Mouse (Mus musculus): ENCODE measurements at regions not wholly inside any gene's neighbourhood (a gene's known extent, or its start where the extent isn't known, plus 50 kb on each side); places are given as distances from the start of the nearest gene placed in this dataset.

DNA sequence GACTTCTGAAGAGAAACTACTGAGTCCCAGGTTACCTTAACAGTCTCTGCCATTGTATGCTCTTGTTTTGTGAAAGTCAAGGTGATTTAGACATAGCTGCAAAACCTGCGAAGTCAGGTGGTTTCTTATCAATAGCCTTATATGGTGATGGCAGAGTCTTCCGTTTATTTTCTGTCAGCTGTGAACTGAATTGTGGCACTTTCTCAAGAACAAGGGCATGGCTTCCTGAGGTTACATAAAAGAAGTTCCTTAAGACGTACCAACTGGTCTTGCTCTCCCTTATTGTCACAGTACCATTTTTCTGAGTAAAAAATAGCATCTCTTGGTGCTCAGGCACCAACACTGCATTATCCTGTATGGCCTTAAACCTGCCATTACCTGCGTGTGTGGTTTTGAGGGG is 959.6 kb downstream of the Gsdmc2 start:
- no peak for DNase-seq (ENCODE audit: low spot score)

DNA sequence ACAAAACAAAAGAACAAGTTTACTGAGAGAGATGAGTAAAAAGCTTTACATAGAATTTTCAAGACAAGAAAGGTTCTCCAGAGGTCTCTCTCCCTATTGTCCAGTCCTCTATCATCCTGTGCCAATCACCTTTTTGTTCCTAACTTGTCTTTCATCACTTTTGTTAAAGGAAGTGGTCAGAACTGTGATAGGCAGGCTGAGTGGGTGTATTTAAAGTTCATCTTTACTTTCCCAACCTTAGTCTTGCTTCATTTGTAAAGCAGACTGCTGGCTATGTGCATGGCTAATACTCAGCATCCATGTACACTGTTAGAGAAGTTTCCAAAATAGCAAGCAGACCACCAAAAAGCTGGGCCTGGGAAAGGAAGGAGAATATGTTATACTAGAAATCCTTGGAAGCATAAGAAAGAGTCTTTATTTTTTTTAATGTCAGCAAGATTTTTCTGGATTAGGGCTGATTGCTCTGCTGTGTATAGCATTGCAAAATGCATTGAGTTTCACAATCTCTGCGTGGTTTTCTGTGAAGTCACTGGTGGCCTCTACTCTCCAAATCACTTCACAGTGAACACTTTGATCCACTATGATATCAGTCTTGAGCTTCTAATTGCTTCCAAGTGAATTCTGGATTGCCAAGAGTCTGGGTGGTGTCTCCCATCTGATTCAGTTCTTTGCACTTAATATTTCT is 973.8 kb downstream of the Gsdmc2 start:
- no peak for DNase-seq (ENCODE audit: low spot score)

DNA sequence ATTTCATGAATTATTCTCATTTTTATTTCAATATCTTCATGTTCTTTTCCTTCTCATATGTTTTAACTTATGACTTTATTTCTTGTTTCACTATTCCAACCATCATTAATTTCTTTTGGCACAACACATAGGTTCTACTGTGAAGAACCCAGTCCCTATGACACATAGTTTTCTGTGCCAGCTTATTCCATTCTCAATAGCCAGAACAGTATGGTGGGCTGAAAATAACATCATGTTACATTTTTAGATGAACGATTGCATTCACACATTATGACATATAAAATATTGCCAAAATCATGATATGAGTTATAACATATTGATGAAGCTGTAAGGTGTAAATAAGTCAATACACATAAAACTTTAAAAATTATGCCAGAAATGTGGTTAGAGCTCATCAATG is 982.4 kb downstream of the Gsdmc2 start:
- no peak for DNase-seq (ENCODE audit: low spot score)

DNA sequence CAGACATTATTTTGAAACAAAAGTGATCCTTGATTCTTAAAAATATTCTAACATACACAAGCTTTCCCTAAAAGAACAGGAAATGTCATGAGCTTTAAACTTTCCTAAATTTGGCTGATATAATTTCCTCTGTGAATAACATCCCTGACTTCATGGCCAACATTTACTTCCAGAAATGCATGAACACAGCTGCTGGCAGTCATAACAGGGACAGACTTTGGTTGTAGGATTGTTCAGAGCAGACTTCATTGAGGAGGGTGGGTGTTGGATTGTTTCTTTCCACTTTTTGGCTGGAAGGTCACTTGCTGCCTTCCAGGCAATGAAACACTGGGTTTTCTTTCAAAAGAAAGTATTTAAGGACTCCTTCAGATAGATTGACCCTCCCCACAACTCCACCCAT is 983.6 kb downstream of the Gsdmc2 start:
- DNase-seq (ENCODE audit: low spot score) = no peak

DNA sequence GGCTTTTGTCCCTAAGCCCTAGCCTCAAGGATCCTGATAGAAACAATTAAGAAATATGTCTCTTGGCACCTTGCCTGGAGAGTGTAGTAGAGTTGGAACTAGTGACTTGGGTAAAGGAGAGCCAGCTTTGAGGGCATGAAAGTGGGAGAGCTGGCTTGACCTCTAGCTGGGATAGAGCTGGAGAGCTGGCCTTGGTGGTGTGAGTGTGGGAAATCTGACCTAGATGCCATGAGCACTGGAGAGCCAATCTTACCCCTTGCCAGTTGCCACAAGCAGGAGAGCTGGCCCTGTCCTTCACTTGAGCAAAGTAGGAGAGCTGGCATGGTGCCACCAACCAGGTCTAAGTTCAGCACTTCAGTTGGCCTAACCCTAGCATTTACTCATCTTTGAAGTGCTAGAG is 995.7 kb downstream of the Gsdmc2 start:
- DNase-seq (ENCODE audit: low spot score) = no peak

DNA sequence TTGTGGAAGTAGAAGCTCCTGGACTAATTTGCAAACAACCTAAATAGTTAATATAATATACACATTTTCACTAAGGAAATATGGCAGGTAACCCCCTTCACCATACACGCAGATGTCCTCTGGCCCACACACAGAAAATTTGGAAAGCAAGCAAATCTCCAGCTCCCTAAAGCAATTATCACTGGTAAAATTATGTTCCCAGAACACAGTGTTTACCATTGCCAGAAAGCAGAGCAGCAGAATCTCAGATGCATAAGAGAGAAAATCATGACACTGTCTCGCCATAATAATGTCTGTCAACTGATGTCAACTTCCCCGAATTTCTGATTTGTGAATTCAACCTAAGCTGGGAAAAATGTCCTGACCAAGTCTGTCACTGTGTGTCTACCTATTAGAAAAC is 999.1 kb downstream of the Gsdmc2 start:
- DNase-seq (ENCODE audit: low spot score) = no peak

DNA sequence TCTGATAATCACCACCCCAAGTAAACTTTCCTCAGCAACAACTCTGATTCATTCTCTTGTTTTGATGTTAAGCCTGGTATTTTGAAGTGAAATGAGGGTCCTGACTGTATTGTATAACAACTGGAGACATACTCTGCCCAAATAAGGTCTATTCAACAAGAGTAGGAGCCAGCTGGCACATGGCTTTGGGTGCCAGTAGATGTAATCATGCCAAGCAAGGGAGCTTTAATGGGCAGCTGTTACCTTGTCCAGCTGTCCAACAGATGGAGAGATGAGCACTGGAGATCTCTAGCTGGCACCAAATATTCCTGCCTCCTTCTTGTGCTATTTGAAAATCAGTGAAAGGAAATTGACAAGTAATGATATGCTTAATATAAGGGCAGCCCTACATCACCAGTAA is 1019.4 kb downstream of the Gsdmc2 start:
- DNase-seq (ENCODE audit: low spot score) = no peak

DNA sequence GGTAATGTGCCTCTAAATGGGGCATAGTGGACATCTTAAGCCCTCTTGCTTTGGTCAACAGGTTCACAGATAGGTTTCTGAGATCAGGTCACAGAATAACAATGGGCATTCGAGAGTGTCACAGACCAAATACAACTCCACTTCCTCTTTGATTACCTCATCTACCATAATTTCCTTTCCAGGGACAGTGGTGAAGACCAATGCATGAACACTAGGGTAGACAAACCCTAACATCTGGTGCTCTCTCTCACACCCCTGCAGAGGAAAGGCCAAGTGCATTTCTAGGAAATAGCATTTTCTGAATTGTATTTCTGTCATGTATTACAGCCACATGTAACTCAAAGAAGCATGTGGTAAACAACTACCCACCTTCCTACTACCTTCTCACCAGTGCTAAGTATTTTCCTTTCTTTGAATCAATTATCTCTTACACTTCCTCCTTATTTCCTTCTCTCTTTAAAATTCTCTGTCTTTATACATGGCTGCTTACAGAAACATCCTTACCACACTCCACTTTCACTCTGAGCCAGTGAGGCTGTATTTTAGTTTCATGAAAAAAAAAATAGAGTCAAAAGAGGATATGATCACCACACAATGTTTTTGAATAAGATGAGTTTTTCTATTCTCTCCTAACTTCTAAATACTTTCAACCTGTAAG is 1021.0 kb downstream of the Gsdmc2 start:
- no peak for DNase-seq (ENCODE audit: low spot score)

DNA sequence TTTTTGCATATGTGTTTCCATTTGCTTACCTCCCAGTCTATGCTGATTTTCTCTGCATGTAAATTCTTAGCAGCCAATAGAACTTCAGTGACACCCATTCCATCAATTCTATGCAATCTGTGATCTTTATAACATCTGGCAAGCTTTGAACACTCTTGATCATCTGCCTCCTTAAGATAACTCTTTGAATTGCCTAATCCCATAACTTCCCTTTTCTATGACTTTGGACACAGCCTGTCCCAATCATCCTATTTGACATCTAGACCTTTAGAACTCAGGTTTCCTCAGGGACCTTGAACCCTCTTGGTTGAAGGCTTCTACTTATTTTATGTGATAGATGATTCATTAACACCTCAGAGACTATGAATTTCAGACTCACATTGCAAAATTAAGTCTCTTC is 1022.7 kb downstream of the Gsdmc2 start:
- no peak for DNase-seq (ENCODE audit: low spot score)

DNA sequence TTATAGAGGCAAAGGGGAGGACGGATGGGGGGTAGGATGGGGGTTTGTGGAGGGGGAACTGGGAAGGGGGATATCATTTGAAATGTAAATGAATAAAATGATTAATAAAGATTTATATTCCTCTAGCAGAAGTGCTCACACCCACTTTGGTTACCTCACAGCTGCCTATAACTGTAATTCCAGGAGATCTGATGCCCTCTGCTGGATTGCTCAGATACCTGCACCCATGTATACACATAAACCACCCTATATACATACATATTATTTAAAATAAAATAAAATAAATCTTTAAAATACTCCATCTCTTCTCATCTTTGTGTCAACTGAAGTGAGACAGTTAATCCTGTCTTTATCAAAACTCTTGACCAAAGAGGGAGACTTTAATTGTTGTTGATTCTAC is 1031.9 kb downstream of the Gsdmc2 start:
- DNase-seq (ENCODE audit: low spot score) = no peak

DNA sequence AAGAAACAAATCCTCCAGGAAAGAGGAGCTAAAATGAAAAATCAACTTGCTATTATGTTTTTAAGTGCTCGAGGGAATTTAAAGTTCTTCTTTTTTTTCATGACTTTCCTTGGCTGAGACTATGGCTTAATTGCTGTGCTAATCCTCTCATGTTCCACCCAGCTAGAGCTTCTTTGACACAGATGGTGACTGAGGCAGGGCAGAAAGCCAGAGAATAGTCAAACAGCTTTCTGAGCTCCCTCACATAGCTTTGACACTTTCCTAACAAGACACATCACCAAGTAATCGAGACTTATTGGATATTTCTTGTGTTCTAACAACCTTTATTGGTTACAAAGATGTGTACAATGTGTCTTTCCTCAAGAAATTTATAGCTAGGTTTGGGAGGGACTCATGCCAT is 1033.0 kb downstream of the Gsdmc2 start:
- no peak for DNase-seq (ENCODE audit: low spot score)

DNA sequence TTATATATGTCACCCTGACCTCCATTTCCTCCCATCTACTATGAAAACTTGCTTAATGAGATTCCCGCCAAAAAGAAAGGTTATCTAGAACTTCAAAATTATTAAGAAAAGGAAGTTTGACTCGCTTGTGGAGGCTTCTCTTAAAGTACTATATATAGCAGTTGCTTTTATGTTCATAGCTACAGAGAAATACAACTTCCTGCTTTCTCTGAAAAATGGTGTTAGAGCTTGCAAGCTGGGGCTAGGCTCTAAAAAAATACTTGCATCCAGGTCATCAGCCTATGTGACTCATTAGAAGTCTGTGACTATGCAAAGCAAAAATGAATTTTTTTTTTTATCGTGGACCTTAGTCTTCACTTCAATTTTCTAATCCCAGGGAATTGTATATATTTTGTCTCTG is 1035.7 kb downstream of the Gsdmc2 start:
- no peak for DNase-seq (ENCODE audit: low spot score)

DNA sequence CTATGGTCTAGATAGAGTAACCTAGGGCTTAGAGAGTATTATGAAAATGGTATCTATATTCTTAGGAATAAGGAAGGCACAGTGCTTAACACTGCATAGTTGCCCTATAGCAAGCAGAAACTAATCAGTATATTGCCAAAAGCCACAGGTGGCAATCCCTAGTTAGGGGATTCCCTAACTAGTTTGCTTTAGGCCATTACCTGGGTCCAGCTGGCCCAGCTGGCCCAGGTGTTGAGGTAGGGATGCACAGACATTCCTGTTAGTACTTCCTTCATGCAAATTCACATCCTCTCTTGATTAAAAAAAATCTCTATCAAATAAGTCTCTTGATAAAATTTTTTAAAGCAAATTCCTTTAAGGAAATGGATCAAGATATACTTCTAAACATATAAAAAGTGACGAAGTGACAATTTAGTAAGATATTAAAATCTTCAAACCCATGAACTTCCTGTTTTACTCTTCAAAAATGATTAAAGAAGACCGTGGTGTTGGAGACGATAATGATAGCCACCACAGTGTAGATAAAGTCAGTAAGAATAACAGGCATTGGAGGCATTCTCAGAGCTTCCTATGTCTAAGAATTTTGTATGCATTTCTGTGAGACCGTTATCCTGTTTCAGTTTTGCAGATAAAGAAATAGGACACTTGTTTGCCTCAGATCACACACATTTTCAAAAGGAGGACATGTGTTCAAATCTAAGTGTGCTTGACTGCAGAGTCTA is 1036.7 kb downstream of the Gsdmc2 start:
- no peak for DNase-seq (ENCODE audit: low spot score)

DNA sequence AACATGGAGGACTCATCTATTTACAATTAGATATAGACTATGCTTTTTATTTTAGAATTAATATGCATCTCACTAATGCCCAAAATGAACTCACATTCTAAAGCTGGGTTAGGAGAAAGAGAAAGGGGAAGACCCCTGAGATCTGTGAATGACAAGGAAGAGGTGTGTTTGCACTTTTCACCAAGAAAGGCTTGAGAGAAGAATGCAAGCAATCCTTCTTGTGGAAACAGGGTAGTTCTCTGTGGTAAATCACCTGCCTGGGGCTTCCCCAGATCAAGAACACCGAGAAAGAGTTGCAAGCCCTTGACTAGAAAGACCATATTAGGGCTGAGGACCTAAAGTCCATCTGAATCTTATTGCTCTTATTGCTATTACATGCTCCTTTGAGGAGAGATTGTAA is 1037.6 kb downstream of the Gsdmc2 start:
- DNase-seq (ENCODE audit: low spot score) = no peak

DNA sequence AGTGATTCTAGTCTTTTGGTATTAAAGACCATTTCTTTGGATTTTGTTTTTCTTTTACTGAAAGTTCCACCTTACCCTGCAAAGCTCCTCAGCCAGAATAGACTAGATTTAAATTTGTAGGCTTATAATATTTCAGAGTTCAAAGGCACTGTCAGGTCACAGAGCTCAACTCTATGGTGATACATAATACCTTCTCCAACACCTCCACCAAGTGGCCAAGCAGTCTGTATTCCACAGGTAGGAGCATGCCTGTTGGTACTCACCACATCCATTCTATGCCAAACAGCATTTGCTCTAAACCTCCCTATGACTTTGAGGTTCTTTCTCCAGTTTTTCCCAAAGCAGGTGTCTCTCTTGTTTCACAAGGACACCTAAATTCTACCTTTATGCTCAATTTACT is 1042.2 kb downstream of the Gsdmc2 start:
- DNase-seq (ENCODE audit: low spot score) = no peak

DNA sequence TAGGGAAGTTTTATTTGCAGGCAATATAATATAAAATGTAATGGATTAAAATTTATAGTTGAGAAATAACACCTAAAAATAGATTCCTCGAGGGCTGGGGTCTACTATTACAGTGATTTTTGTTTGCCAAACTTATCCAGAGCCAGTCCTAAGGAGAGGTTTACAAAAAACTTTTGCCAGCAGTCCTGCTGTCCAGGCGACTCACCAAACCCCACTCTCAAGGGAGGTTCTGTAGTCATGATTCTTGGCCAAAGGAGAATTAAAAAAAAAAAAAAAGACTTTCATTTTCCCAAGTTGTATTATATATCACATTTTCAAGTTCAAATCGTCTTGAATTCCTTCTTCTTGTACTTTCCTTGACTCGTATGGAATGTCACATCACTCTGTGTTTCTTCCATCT is 1046.2 kb downstream of the Gsdmc2 start:
- DNase-seq (ENCODE audit: low spot score) = no peak

DNA sequence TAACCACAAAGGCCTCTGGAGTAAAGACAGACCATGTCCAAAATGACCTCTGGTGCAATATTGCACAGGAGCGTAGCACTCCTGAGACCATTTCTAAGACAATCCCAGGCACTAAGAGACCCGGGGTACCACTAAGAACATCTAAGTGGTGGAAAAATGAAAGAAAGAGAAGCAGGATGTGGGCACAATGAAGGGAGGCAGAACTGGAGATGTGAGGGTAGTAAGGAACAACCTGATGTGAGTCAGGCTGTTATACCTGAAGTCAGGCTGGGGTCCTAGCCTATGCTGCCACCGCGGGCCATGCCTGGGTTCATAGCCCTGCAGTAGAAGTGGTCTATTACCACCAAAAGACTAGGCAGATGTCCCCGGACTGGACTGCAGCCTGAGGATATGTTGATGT is 1051.4 kb downstream of the Gsdmc2 start:
- DNase-seq (ENCODE audit: low spot score) = no peak

DNA sequence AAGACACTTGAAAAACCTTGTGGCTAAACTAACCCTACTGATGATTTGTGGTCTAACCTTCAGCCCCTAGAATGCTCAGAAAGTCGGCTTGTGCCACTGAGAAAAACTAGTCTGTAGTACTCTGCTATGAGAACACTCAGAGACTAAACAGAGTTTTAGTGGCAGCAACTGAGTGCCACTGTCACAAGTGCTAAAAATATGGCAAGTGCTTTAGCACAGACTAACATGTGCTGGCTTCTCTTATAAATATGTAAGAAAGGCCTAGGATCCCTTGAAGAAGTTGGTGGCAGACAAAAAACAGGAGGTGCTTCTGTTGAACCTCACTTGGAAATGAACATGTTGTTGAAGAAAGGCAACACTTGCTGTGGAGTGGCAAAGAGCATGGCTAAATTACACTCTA is 1052.9 kb downstream of the Gsdmc2 start:
- DNase-seq (ENCODE audit: low spot score) = no peak

DNA sequence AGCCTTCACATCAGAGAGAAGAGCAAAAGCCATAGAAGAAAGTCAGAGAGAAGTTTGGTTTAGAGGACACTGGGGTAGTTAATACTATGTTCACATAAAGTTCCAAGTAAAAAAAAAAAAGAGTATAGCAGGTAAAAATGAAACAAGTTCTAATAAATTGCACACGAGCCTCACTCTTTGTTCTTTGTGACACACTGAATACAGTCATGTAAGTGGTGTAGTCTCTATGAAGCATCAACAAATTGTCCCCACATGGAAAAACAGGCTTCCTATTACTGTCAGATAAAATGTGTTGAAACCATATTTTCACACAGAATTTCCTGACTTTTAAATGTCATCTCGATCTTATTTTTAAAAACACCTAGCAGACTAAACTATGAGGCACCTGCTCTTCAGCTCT is 1057.2 kb downstream of the Gsdmc2 start:
- DNase-seq (ENCODE audit: low spot score) = no peak

DNA sequence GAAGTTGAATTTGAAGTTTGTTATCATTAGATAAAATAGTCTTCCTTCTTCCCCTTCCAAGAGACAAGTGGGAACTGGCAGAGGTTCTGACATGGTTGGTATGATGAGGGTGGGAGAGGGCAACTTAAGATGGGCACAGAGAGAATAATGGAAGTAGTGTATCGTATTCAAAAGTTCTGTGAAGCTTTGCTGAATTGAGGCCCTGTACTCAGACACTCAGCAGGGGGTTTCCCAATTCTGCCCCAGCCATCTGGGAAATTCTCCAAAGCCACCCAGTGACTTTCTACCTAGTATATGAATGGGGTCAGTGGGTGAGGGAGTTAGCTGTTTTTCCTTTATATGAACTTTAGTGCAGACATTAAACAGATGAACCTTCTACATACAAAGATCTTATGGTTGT is 1058.7 kb downstream of the Gsdmc2 start:
- DNase-seq (ENCODE audit: low spot score) = no peak

DNA sequence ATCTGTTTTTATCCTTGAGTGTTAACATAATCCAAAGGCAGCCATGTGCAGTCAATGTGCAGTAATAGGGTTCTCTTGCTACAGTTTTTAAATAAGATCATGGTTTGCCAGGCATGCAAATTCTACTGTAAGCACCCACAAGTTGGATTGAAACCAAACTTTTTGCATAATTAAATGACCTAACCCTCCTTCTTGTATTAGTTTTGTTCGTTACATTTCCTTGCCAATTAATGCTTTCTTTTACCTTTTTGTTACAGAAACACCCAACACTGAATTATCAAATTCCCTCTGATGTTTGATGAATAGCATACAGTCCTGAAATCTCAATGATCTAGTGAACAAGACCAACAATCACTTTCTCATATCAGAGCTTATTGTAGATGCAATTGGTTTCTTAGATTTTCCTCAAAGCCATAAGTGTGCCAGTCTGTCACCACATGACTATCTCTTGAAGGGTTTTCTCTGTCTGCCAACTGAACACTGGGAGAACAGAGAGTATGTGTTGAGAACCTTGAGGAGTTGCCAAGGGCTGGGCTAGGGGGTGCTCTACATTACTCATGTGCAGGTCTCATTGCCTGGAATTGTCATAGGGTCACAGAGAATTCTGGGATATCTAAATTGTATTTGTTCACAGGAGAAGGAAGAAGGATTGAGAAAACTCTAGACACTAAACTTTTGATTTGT is 1060.4 kb downstream of the Gsdmc2 start:
- DNase-seq (ENCODE audit: low spot score) = no peak

DNA sequence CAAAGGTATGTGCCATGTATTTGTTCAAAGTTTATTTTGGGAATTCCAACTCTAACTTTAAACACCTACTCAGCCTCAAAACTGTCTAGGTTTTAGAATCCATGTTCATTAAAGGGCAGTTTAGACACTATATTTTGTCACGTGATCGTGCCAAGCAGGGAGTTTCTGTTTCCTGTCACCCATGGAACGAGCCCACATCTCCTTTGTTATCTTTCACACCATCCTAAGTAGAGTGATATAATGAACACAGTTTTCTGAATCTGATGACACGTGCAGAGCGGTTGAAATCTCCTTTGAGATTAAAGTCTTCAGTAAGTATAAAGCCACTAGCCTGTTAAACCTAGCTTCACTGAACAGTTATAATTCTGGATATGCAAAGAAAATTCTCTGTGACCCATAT is 1066.1 kb downstream of the Gsdmc2 start:
- no peak for DNase-seq (ENCODE audit: low spot score)

DNA sequence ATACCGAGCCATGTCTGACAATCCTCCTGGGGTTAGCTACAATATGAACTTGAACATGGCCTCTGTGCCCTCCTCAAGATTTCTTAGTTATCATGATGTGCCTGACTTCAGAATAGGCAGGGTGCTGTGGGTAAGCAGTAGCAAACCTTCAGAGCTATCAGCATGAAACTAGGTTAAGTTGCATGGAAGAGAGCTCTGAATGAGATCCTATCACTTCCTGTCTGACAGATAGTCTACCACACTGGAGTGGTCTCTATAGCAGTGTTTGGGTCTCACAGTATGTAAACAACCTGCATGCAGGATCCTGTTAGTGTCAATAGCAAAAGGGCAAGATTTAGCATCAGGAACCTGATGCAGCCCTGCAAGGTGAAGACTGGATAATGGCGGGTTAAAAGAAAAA is 1092.3 kb downstream of the Gsdmc2 start:
- no peak for DNase-seq (ENCODE audit: low spot score)

Measured in retina, embryonic 14.5 days (tissue).